Mouse (Mus musculus) limb, embryonic 14.5 days (tissue): ENCODE measurements around the gene Phldb2. TPM values are rescaled to one million over a fixed set of nuclear protein-coding genes. Genes with fewer than 3 reads are reported as not detected.
A peak's percentile ranks its signal among the peaks of the same experiment; 100 is the strongest.

Experiments
- ATAC-seq: fragments of 200-750 bp; cut with Nextera tagmentation; 2 replicates; pipeline ENCODE4 v1.8.0; 2017; ENCODE audit warnings: low read depth, moderate number of reproducible peaks, moderate TSS enrichment; ENCODE audit not compliant: low FRiP score
- DNase-seq: peaks from one replicate; pipeline ENCODE4 v3.0.0-alpha.2; 2015; ENCODE audit warnings: low spot score
- H3K27ac ChIP-seq: fragments of 300-500 bp; sonication (generic); replicated peaks from 2 replicates; pipeline ENCODE4 v1.5.1; 2014; ENCODE audit warnings: low read depth, mild to moderate bottlenecking, low read length, moderate library complexity, mixed read lengths
- H3K27me3 ChIP-seq: fragments of 300-500 bp; sonication (generic); 2 replicates; pipeline ENCODE4 v1.6.1; 2014; ENCODE audit warnings: low read length, mixed read lengths; ENCODE audit not compliant: control insufficient read depth, insufficient read depth
- H3K36me3 ChIP-seq: fragments of 300-500 bp; sonication (generic); 2 replicates; pipeline ENCODE4 v1.6.1; 2014; ENCODE audit warnings: mild to moderate bottlenecking, low read length, moderate library complexity, mixed read lengths; ENCODE audit not compliant: control insufficient read depth, insufficient read depth
- H3K4me1 ChIP-seq: fragments of 300-500 bp; sonication (generic); 2 replicates; pipeline ENCODE4 v1.6.1; 2014; ENCODE audit warnings: antibody characterized with exemption, low read length, mixed read lengths; ENCODE audit not compliant: control insufficient read depth, insufficient read depth
- H3K4me2 ChIP-seq: fragments of 300-500 bp; sonication (generic); replicated peaks from 2 replicates; pipeline ENCODE4 v1.6.1; 2014; ENCODE audit warnings: low read depth, mild to moderate bottlenecking, low read length, moderate library complexity; ENCODE audit not compliant: severe bottlenecking
- H3K4me3 ChIP-seq: fragments of 300-500 bp; sonication (generic); replicated peaks from 2 replicates; pipeline ENCODE4 v1.5.1; 2014; ENCODE audit warnings: low read length
- H3K9ac ChIP-seq: fragments of 300-500 bp; sonication (generic); 2 replicates; pipeline ENCODE4 v1.6.1; 2014; ENCODE audit warnings: mild to moderate bottlenecking, low read depth, low read length, moderate library complexity; ENCODE audit not compliant: severe bottlenecking
- H3K9me3 ChIP-seq: fragments of 300-500 bp; sonication (generic); 2 replicates; pipeline ENCODE4 v1.6.1; 2016; ENCODE audit warnings: low read length; ENCODE audit not compliant: control insufficient read depth
- POLR2A ChIP-seq: fragments of 200-500 bp; IDR thresholded peaks from 2 replicates; pipeline ENCODE4 v1.8.0; 2012; ENCODE audit warnings: inconsistent platforms, mild to moderate bottlenecking, moderate library complexity, borderline replicate concordance; ENCODE audit not compliant: insufficient read depth, insufficient read length; ENCODE audit errors: extremely low read depth
- WGBS: fragments of 180-500 bp; shearing (Covaris S2); extraction: QIAGEN DNeasy Blood & Tissue Kit; methylation state at CpG from one replicate; pipeline ENCODE4 v1.1.7; 2014; 5-methylcytosine and 5-hydroxymethylcytosine counted together
- polyA plus RNA-seq, 2 experiments: library from polyadenylated mRNA; depleted of rRNA in 1 of 2; stranded (reverse) in 1 of 2; unstranded in 1 of 2; fragments of >200 nt; fragmentation: Nextera tagmentation in 1 of 2; extraction: Ambion mirVana in 1 of 2; gene quantifications; 2 replicates each; pipeline versions ENCODE4 v1.2.1 to v1.2.3; 2012 to 2014

Gene Phldb2
- polyA plus RNA-seq, 2 experiments = 51.0 to 55.8 TPM

DNA sequence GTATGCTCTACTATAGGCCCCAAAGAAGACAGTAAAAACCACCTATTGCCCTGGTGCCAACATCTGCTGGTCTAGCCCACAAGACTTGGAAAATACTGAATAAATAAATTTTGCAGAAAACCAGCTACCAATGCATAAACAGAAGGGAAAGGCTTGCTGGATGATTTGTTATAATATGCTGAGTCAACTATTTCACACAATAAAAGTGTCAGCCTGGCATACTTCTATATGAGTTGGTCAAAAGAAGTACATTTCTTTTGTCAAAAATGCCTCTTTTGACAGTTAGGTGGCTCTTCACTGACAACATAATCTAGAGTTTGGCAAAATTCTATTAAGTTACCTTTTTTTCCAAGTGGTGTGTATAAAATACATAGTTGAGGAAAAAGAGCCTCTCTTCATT, 141.6 kb downstream of the Phldb2 start:
- ATAC-seq = no peak
- peaks cover 20% of the 10 kb centered on the region for H3K4me1 ChIP-seq
- peaks cover 15% of the 10 kb centered on the region for H3K36me3 ChIP-seq
- no peak overlapping the region for H3K27ac ChIP-seq
- no peak overlapping the region for H3K4me2 ChIP-seq
- H3K4me3 ChIP-seq = no peak overlapping the region
- H3K9me3 ChIP-seq = no peaks in the 10 kb centered on the region
- DNase-seq = no peak
- H3K27me3 ChIP-seq = no peaks in the 10 kb centered on the region
- H3K9ac ChIP-seq = no peak overlapping the region
- TF ChIP-seq POLR2A = no peak

DNA sequence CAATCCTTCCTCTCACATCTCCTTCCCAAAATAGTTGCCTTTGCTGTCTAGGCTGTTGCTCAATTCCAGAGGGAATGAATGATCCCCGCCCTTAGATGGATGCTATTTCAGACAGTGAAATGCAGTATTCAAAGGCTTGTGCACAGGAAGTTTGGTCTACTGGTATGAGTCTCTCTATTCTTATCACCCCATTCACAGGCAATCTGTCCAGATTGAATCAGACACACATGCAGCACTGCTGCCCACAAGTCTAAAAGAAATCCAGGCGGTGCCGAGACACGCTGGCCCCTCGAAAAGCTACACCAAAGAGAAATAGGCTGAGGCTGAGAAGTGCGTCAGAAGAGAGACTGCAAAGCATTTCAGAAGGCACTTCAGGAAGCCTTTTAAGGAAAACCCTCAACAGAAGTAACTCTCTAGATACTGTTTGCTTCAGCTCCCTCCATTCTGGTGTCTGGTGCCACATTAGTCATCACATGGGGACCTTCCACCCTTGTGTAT, 142.5 kb downstream of the Phldb2 start:
- H3K9ac ChIP-seq = no peak overlapping the region
- no peak overlapping the region for H3K4me3 ChIP-seq
- WGBS = 44% methylated on average over 6 of the region's 6 CpGs
- ATAC-seq = no peak; the same call in 1 of the 2 replicates
- H3K4me1 ChIP-seq = peaks cover 20% of the 10 kb centered on the region
- no peaks in the 10 kb centered on the region for H3K9me3 ChIP-seq
- H3K4me2 ChIP-seq = no peak overlapping the region
- H3K27me3 ChIP-seq = no peaks in the 10 kb centered on the region
- DNase-seq = no peak
- no peak for TF ChIP-seq POLR2A
- peaks cover 22% of the 10 kb centered on the region for H3K36me3 ChIP-seq
- peak overlapping the region; percentile 10; the same call in 1 of the 2 replicates for H3K27ac ChIP-seq

- H3K27ac ChIP-seq = no peak overlapping the region; the same call in 1 of the 2 replicates
- H3K4me1 ChIP-seq = peaks cover 20% of the 10 kb centered on the region
- no peaks in the 10 kb centered on the region for H3K27me3 ChIP-seq
- ATAC-seq = peak; percentile 62
- H3K9me3 ChIP-seq = no peaks in the 10 kb centered on the region
- H3K9ac ChIP-seq = no peak overlapping the region
- 13% methylated on average over 2 of the region's 2 CpGs for WGBS
- TF ChIP-seq POLR2A = no peak
- peaks cover 28% of the 10 kb centered on the region for H3K36me3 ChIP-seq
- H3K4me3 ChIP-seq = no peak overlapping the region
- DNase-seq = peak; percentile 27
- no peak overlapping the region for H3K4me2 ChIP-seq
Observed at GRCm38 (mm10) chr16:45810155-45810554, 143.2 kb downstream of the Phldb2 start.

DNA sequence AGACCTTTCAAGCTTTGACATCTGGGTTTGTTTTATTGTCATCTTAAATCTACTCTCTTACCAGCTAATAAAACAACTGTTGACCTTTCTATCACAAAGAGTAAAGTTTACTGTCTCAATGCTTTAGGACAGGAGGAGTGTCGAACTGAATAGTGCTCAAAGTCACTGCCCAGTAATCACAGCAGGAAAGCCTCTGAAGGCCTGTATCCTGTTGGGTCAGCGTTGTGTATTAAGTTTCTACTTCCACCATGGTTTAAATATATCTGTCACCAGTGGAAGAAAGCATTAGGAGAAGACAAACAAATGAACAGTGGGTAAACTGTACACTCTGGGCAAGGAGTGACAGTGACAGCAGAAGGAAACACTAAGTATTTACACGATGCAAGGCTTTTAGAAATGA, 148.7 kb downstream of the Phldb2 start:
- Histone ChIP-seq H3K4me1 (peaks cover under 1% of the 10 kb centered on the region), H3K4me2 (no peak overlapping the region), H3K4me3 (no peak overlapping the region), H3K36me3 (peaks cover 78% of the 10 kb centered on the region), H3K9ac (no peak overlapping the region), H3K27ac (no peak overlapping the region), H3K9me3 (no peaks in the 10 kb centered on the region), H3K27me3 (no peaks in the 10 kb centered on the region)
- WGBS = 39% methylated on average over 3 of the region's 3 CpGs
- ATAC-seq = no peak
- no peak for DNase-seq
- no peak for TF ChIP-seq POLR2A

DNA sequence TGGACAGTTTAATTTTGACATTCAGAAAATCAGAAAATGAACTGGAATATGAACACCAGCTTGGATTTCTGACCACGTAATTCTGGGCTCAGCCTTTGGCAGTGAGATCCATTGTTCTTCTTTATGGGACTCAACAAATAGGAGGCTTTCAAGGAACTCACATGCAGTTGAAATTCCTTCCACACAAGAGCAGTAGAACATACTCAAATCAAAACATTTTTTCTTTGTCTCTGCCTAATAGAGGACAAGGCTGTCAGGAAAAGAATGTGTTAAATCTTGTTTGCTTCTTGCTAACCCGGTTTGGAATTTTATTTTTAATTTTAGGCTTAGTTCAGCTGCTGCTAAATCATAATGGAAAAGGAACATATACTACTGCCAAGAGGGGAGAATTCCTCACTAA, 153.0 kb downstream of the Phldb2 start:
- H3K4me1 ChIP-seq = no peaks in the 10 kb centered on the region; the same call in 1 of the 2 replicates
- ATAC-seq (no peak), DNase-seq (no peak)
- H3K9me3 ChIP-seq = no peaks in the 10 kb centered on the region
- H3K27ac ChIP-seq = no peak overlapping the region
- WGBS = 63% methylated on average over 2 of the region's 2 CpGs
- no peak overlapping the region for H3K9ac ChIP-seq
- H3K4me2 ChIP-seq = no peak overlapping the region
- H3K36me3 ChIP-seq = peaks cover 75% of the 10 kb centered on the region
- TF ChIP-seq POLR2A = no peak
- H3K4me3 ChIP-seq = no peak overlapping the region
- H3K27me3 ChIP-seq = no peaks in the 10 kb centered on the region

- DNase-seq (peak; percentile 52), ATAC-seq (peak; percentile 71)
- H3K4me1 ChIP-seq = no peaks in the 10 kb centered on the region; the same call in 1 of the 2 replicates
- H3K4me2 ChIP-seq = no peak overlapping the region
- no peak for TF ChIP-seq POLR2A
- no peaks in the 10 kb centered on the region for H3K9me3 ChIP-seq
- no peak overlapping the region for H3K9ac ChIP-seq
- no peaks in the 10 kb centered on the region for H3K27me3 ChIP-seq
- H3K4me3 ChIP-seq = no peak overlapping the region
- H3K36me3 ChIP-seq = peaks cover 65% of the 10 kb centered on the region
- no peak overlapping the region for H3K27ac ChIP-seq
- whole genome bisulfite sequencing = 77% methylated on average over 4 of the region's 4 CpGs
Observed at GRCm38 (mm10) chr16:45799150-45799549, 154.2 kb downstream of the Phldb2 start.
